Mouse (Mus musculus) midbrain, embryonic 12.5 days (tissue): ENCODE measurements around the gene Rasgef1b. TPM values are rescaled to one million over a fixed set of nuclear protein-coding genes. Genes with fewer than 3 reads are reported as not detected.

Experiments used
- ATAC-seq: fragments of 200-750 bp; cut with Nextera tagmentation; 2 replicates; pipeline ENCODE4 v1.8.0; 2017; ENCODE audit warnings: low read depth, moderate TSS enrichment, moderate library complexity; ENCODE audit not compliant: low FRiP score
- H3K27ac ChIP-seq: fragments of 300-500 bp; sonication (generic); replicated peaks from 2 replicates; pipeline ENCODE4 v1.5.1; 2016; ENCODE audit warnings: mild to moderate bottlenecking
- H3K27me3 ChIP-seq: fragments of 300-500 bp; sonication (generic); 2 replicates; pipeline ENCODE4 v1.6.1; 2016; ENCODE audit warnings: mild to moderate bottlenecking
- H3K36me3 ChIP-seq: fragments of 300-500 bp; sonication (generic); 2 replicates; pipeline ENCODE4 v1.6.1; 2016
- H3K4me1 ChIP-seq: fragments of 300-500 bp; sonication (generic); 2 replicates; pipeline ENCODE4 v1.6.1; 2016
- H3K4me2 ChIP-seq: fragments of 300-500 bp; sonication (generic); replicated peaks from 2 replicates; pipeline ENCODE4 v1.6.1; 2016; ENCODE audit warnings: mild to moderate bottlenecking, moderate library complexity
- H3K4me3 ChIP-seq: fragments of 300-500 bp; sonication (generic); 2 replicates; pipeline ENCODE4 v1.5.1; 2016; ENCODE audit warnings: mild to moderate bottlenecking
- H3K9ac ChIP-seq: fragments of 300-500 bp; sonication (generic); replicated peaks from 2 replicates; pipeline ENCODE4 v1.6.1; 2016; ENCODE audit warnings: mild to moderate bottlenecking, moderate library complexity
- H3K9me3 ChIP-seq: fragments of 300-500 bp; sonication (generic); 2 replicates; pipeline ENCODE4 v1.6.1; 2016; ENCODE audit warnings: mild to moderate bottlenecking
- WGBS: fragments of 180-500 bp; shearing (Covaris S2); methylation state at CpG from one replicate; pipeline ENCODE4 v1.1.7; 2016; 5-methylcytosine and 5-hydroxymethylcytosine counted together
- polyA plus RNA-seq: library from polyadenylated mRNA; unstranded; fragments of >200 nt; fragmentation: Nextera tagmentation; extraction: Ambion mirVana; gene quantifications from 2 replicates; pipeline ENCODE4 v1.2.1, GENCODE M21; 2016

The Rasgef1b gene
- polyA plus RNA-seq, 1 experiment from 2014 or later = 41.9 TPM

GRCm38 (mm10) chr5:99190941-99191800, 537.7 kb downstream of the Rasgef1b start:
- no peak for ATAC-seq

DNA sequence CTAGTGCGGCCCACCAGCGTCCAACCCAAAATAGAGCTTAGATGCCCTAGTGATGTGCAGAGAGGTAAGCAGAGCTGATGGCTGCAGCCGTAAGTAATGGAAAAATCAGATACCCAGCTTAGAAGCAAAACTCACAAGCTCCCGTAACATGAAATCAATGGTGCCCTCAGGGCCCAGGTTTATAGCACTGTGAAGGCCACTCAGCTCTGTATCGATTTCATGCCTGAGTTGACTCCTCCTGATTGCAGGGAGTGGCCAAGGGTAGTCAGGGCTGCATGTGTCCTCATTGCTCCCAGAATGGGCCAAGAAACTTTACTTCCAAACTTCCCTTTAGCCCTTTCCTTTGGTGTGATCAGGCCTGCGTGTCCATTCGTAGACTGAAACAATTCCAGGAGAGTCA, 545.2 kb downstream of the Rasgef1b start:
- Histone ChIP-seq H3K4me3 (no peak overlapping the region), H3K4me1 (no peaks in the 10 kb centered on the region), H3K36me3 (no peaks in the 10 kb centered on the region), H3K9me3 (no peaks in the 10 kb centered on the region), H3K27me3 (no peaks in the 10 kb centered on the region), H3K27ac (no peak overlapping the region), H3K4me2 (no peak overlapping the region), H3K9ac (no peak overlapping the region)
- no peak for ATAC-seq
- 93% methylated on average over 7 of the region's 7 CpGs for WGBS

More at GRCm38 (mm10) chr5:99190941-99191800, 537.7 kb downstream of the Rasgef1b start:
- H3K9ac ChIP-seq = no peak overlapping the region
- H3K9me3 ChIP-seq = no peaks in the 10 kb centered on the region
- H3K4me1 ChIP-seq = no peaks in the 10 kb centered on the region; the same call in 1 of the 2 replicates
- no peak overlapping the region for H3K27ac ChIP-seq
- H3K36me3 ChIP-seq = no peaks in the 10 kb centered on the region
- H3K4me2 ChIP-seq = no peak overlapping the region
- no peak overlapping the region for H3K4me3 ChIP-seq
- H3K27me3 ChIP-seq = no peaks in the 10 kb centered on the region
- 64% methylated on average over 26 of the region's 26 CpGs for whole genome bisulfite sequencing

DNA sequence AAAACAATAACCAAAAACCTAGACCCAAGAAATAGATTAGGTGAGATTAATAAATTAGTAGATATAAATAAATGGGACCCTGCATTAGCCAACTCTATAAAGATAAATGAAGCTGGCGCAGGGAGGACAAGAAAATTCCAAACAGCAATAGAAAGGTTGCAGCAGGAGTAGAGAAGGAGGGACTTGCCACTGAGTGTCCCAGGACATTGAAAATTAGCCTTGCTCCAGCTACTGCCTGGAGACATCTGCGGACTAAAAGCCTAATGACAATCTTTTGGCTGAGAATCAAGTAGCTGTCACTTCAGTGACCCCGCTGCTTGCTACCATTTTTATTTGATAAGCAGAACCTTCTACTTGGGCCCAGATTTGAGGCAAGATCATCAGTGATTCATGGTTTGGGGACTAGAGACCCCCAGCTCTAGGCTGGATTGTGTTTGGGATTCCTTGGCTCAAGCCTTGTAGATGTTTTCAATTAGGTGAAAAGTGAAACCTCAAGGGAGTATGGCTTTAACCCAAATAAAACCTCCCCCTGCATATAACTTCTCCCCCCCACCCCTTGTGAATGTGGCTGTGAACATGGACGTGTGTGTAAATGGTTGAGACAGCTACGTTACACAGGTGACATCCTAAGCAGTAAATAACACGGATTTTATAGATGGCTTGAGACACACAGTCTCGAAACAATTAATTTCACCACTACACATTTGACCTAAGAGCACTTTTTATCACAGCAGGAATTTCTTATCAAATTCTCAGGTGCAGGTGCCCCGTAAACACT, 554.1 kb downstream of the Rasgef1b start:
- no peak for ATAC-seq
- no peak overlapping the region for H3K4me2 ChIP-seq
- 80% methylated on average over 8 of the region's 8 CpGs for WGBS
- no peak overlapping the region for H3K9ac ChIP-seq
- no peaks in the 10 kb centered on the region for H3K4me1 ChIP-seq
- H3K27me3 ChIP-seq = no peaks in the 10 kb centered on the region
- H3K27ac ChIP-seq = no peak overlapping the region
- H3K9me3 ChIP-seq = no peaks in the 10 kb centered on the region
- H3K36me3 ChIP-seq = no peaks in the 10 kb centered on the region
- no peak overlapping the region for H3K4me3 ChIP-seq

- Histone ChIP-seq H3K4me2 (no peak overlapping the region), H3K27ac (no peak overlapping the region), H3K9me3 (no peaks in the 10 kb centered on the region), H3K27me3 (no peaks in the 10 kb centered on the region), H3K36me3 (no peaks in the 10 kb centered on the region), H3K4me3 (no peak overlapping the region), H3K4me1 (no peaks in the 10 kb centered on the region), H3K9ac (no peak overlapping the region)
- no peak for ATAC-seq
- WGBS = 85% methylated on average over 4 of the region's 4 CpGs
Observed at GRCm38 (mm10) chr5:99169836-99170235, 559.0 kb downstream of the Rasgef1b start.

- no peaks in the 10 kb centered on the region for H3K36me3 ChIP-seq
- 91% methylated on average over 5 of the region's 5 CpGs for WGBS
- no peak overlapping the region for H3K4me2 ChIP-seq
- H3K9me3 ChIP-seq = no peaks in the 10 kb centered on the region
- no peak for ATAC-seq
- no peak overlapping the region for H3K4me3 ChIP-seq
- no peaks in the 10 kb centered on the region for H3K4me1 ChIP-seq
- no peak overlapping the region for H3K9ac ChIP-seq
- no peaks in the 10 kb centered on the region for H3K27me3 ChIP-seq
- no peak overlapping the region for H3K27ac ChIP-seq
Observed at GRCm38 (mm10) chr5:99167767-99168166, 561.1 kb downstream of the Rasgef1b start.

Other genes starting within 250 kb of the Rasgef1b start
- 0.47 TPM in 1 of 2 replicates, not detected in the other for gene Vamp9, start 177.2 kb upstream of the Rasgef1b start, polyA plus RNA-seq
- 471 and 527 TPM in 2 replicates for gene Hnrnpd, start 249.9 kb upstream of the Rasgef1b start, polyA plus RNA-seq
- 3.2 and 3.5 TPM in 2 replicates for gene 4930524J08Rik, start 250.0 kb upstream of the Rasgef1b start, polyA plus RNA-seq